Mouse (Mus musculus) forebrain, embryonic 12.5 days (tissue): ENCODE measurements at regions not wholly inside any gene's neighbourhood (a gene's known extent, or its start where the extent isn't known, plus 50 kb on each side); places are given as distances from the start of the nearest gene placed in this dataset.
A peak's percentile ranks its signal among the peaks of the same experiment; 100 is the strongest.

Experiments
- ATAC-seq: fragments of 200-750 bp; cut with Nextera tagmentation; 2 replicates; pipeline ENCODE4 v1.8.0; 2017; ENCODE audit warnings: moderate TSS enrichment; ENCODE audit not compliant: low FRiP score
- H3K27ac ChIP-seq: fragments of 300-500 bp; sonication (generic); 2 replicates; pipeline ENCODE4 v1.5.1; 2016; ENCODE audit warnings: mild to moderate bottlenecking
- H3K27me3 ChIP-seq: fragments of 300-500 bp; sonication (generic); 2 replicates; pipeline ENCODE4 v1.6.1; 2016; ENCODE audit warnings: mild to moderate bottlenecking
- H3K36me3 ChIP-seq: fragments of 300-500 bp; sonication (generic); replicated peaks from 2 replicates; pipeline ENCODE4 v1.6.1; 2016; ENCODE audit warnings: mild to moderate bottlenecking
- H3K4me1 ChIP-seq: fragments of 300-500 bp; sonication (generic); 2 replicates; pipeline ENCODE4 v1.6.1; 2016
- H3K4me2 ChIP-seq: fragments of 300-500 bp; sonication (generic); 2 replicates; pipeline ENCODE4 v1.6.1; 2016; ENCODE audit warnings: mild to moderate bottlenecking, moderate library complexity
- H3K4me3 ChIP-seq: fragments of 300-500 bp; sonication (generic); replicated peaks from 2 replicates; pipeline ENCODE4 v1.5.1; 2016; ENCODE audit warnings: mild to moderate bottlenecking
- H3K9ac ChIP-seq: fragments of 300-500 bp; sonication (generic); 2 replicates; pipeline ENCODE4 v1.6.1; 2016; ENCODE audit warnings: mild to moderate bottlenecking
- H3K9me3 ChIP-seq: fragments of 300-500 bp; sonication (generic); 2 replicates; pipeline ENCODE4 v1.6.1; 2016
- WGBS: fragments of 180-500 bp; shearing (Covaris S2); methylation state at CpG from one replicate; pipeline ENCODE4 v1.1.7; 2016; 5-methylcytosine and 5-hydroxymethylcytosine counted together

DNA sequence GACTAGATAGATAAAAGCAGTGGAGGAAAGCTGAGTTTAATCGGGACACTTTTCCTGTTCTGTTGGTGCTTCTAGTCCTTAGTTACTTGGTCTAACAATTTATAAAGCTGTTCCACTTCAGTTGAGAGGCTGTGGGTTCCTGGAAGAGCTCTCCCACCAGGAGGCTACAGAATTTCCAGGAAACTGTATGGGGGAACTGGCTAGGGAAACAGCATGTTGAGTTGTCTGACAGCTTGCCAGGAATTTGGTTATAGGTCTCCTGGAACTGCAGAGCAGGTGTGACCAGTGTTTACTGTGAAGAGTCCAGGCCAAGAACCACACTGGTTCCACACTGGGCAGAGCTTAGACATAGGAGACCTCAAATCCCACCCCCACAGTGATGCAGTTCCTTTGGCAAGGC, 65.0 kb upstream of the Pik3cg start:
- Histone ChIP-seq H3K27me3 (no peaks in the 10 kb centered on the region), H3K4me2 (no peak overlapping the region), H3K36me3 (no peaks in the 10 kb centered on the region), H3K4me3 (no peak overlapping the region), H3K27ac (no peak overlapping the region), H3K9me3 (no peaks in the 10 kb centered on the region), H3K4me1 (no peaks in the 10 kb centered on the region), H3K9ac (no peak overlapping the region)
- no peak for ATAC-seq
- WGBS: 89% methylated on average over 1 of the region's 1 CpGs

DNA sequence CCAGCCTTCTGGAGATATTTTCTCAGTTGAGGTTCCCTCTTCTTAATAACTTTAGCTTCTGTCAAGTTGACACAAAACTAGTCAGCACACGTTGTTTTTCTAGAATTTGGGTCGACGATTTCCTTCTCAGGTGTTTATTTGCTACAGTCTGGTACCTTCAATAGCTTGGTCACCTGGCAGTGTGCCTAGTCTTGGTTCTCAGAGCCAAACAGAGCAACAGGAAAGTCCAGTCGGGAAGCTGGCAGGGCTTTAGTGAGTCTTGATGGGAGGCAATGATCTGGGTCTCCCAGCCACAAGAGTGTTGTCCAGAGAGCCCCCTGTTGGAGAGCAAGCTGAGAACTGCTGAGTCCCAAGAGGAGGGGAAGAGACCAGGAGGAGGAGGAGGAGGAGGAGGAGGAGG, 71.4 kb upstream of the Pik3cg start:
- Histone ChIP-seq H3K9me3 (no peaks in the 10 kb centered on the region), H3K27me3 (no peaks in the 10 kb centered on the region), H3K4me3 (no peak overlapping the region), H3K4me2 (no peak overlapping the region), H3K9ac (no peak overlapping the region), H3K27ac (no peak overlapping the region), H3K36me3 (no peaks in the 10 kb centered on the region), H3K4me1 (no peaks in the 10 kb centered on the region)
- WGBS: 82% methylated on average over 4 of the region's 4 CpGs
- no peak for ATAC-seq

DNA sequence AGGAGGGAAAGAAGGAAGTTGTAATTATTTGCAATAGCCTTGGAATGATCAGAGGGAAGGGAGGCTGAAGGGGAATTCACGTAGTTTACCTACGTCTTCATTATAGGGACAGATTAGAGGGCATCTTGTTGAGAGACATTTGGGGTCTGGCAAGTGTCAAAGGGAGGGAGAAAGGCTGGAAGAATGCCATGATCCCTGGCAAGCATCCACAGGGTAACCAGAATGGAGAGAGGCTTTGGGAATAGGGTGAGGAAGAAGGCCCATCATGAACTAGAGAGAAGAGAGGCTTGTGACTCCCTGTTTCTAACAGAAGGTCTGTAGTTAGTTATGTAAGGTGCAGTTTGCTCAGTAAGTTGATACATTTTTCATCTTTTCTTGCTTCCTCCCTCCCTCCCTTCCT, 71.8 kb upstream of the Pik3cg start:
- H3K27ac ChIP-seq: no peak overlapping the region
- no peaks in the 10 kb centered on the region for H3K36me3 ChIP-seq
- no peaks in the 10 kb centered on the region for H3K27me3 ChIP-seq
- no peaks in the 10 kb centered on the region for H3K9me3 ChIP-seq
- no peak overlapping the region for H3K9ac ChIP-seq
- no peaks in the 10 kb centered on the region for H3K4me1 ChIP-seq
- ATAC-seq: no peak
- H3K4me3 ChIP-seq: no peak overlapping the region
- H3K4me2 ChIP-seq: no peak overlapping the region
- WGBS: 86% methylated on average over 2 of the region's 2 CpGs

DNA sequence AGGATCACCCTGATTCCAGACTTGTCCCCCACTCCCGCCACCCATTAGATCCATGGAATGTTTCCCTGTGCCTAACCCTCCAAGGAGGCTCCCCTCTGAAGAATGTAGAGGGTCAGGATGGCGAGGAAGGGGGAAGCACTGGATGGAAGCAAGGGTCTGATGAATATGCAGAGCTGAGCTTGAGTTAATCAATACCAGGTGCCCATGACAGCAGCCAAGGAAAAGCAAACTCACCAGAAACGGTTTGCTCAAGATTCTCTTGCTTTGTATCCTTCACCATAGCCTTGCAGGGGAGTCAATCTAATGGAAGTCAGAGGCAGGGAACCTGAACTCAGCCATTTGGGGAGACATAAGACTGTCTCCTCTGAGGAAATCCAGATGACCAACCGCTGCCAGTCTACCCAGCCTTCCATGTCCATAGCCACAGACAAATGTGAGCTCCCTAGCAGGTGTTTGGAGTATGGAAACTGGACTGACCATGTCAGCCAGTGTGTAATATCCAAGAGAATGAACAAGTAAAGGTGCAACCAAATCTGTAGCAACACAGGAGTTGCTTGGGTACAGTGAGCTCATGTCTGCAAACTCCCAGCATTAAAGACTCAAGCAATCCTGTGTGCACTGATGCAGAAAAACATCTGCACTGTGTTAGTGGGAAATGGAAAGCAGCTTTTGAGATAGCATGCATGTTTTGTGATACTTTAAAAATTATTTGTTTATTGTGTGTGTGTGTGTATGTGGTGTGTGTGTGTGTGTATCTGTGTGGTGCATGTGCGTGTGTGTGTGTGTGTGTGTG, 74.1 kb upstream of the Pik3cg start:
- no peaks in the 10 kb centered on the region for H3K27me3 ChIP-seq
- no peak overlapping the region for H3K9ac ChIP-seq
- ATAC-seq: no peak
- no peaks in the 10 kb centered on the region for H3K36me3 ChIP-seq
- WGBS: 75% methylated on average over 5 of the region's 5 CpGs
- H3K4me3 ChIP-seq: no peak overlapping the region
- H3K4me1 ChIP-seq: no peaks in the 10 kb centered on the region
- no peak overlapping the region for H3K27ac ChIP-seq
- H3K4me2 ChIP-seq: no peak overlapping the region
- H3K9me3 ChIP-seq: no peaks in the 10 kb centered on the region

DNA sequence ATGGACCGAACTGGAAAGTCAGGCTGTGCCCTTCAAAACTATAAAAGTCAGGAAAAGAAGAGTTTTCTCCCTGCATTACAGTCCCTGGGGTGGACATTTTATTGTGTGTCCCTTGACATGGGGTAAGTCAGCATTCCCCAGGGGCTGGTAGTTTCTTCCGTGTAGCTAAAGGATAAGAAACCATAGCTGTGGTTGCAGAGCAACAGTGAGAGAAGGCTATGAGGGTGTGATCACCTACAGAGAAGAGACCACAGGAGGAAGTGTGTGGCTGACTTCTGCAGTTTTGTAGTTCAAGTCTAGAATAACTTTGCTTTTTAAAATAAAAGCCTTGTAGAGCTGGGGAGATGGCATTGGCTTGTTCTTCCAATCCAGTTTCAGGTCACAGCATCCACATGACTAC, 76.6 kb upstream of the Pik3cg start:
- Histone ChIP-seq H3K27me3 (no peaks in the 10 kb centered on the region), H3K9ac (no peak overlapping the region), H3K9me3 (no peaks in the 10 kb centered on the region), H3K4me3 (no peak overlapping the region), H3K36me3 (no peaks in the 10 kb centered on the region), H3K4me1 (no peaks in the 10 kb centered on the region), H3K4me2 (no peak overlapping the region), H3K27ac (no peak overlapping the region)
- WGBS: 89% methylated on average over 2 of the region's 2 CpGs
- ATAC-seq: no peak

DNA sequence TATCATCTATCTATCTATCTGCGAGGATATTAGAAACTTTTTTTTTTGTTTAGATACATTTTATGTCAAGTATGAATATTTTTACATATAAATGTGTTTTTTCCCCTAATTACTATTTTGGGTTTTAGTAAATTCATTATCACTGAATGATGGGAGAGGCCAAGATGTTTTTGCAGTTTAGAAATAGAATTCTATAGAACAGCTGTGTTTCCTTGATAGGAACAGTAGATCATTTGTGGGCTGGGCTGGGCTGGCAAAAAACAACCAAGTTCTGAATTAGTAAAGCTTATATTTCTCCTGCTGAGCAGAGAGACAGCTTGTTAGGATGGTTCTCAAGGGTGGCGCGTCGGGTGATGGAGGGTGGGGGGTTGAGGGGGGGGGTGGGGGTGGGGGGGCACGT, 78.2 kb upstream of the Pik3cg start:
- no peaks in the 10 kb centered on the region for H3K4me1 ChIP-seq
- no peaks in the 10 kb centered on the region for H3K9me3 ChIP-seq
- no peaks in the 10 kb centered on the region for H3K27me3 ChIP-seq
- H3K9ac ChIP-seq: no peak overlapping the region
- WGBS: 26% methylated on average over 5 of the region's 5 CpGs
- no peak overlapping the region for H3K4me3 ChIP-seq
- no peak for ATAC-seq
- no peaks in the 10 kb centered on the region for H3K36me3 ChIP-seq
- no peak overlapping the region for H3K4me2 ChIP-seq
- H3K27ac ChIP-seq: no peak overlapping the region

DNA sequence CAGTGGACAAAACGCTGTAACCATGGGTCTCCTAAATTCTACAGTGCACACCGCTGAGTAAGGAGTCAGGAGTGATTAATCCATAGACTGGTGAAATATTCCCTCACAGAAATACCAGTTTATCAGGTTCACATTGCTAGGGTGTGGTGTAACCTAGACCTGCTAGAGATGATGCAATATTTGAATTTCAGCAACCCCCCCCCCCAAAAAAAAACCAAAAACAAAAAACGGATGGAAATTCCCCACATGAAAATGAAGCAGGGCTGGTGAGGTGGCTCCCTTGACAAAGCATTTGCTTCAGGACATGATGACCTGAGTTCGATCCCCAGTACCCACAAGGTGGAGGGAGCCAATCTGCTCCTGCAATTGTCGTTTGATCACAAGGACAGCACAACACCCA, 82.7 kb upstream of the Pik3cg start:
- Histone ChIP-seq H3K27me3 (no peaks in the 10 kb centered on the region), H3K4me1 (no peaks in the 10 kb centered on the region), H3K4me2 (no peak overlapping the region), H3K9me3 (no peaks in the 10 kb centered on the region), H3K36me3 (no peaks in the 10 kb centered on the region), H3K27ac (no peak overlapping the region), H3K9ac (no peak overlapping the region), H3K4me3 (no peak overlapping the region)
- ATAC-seq: no peak
- 82% methylated on average over 5 of the region's 5 CpGs for WGBS

DNA sequence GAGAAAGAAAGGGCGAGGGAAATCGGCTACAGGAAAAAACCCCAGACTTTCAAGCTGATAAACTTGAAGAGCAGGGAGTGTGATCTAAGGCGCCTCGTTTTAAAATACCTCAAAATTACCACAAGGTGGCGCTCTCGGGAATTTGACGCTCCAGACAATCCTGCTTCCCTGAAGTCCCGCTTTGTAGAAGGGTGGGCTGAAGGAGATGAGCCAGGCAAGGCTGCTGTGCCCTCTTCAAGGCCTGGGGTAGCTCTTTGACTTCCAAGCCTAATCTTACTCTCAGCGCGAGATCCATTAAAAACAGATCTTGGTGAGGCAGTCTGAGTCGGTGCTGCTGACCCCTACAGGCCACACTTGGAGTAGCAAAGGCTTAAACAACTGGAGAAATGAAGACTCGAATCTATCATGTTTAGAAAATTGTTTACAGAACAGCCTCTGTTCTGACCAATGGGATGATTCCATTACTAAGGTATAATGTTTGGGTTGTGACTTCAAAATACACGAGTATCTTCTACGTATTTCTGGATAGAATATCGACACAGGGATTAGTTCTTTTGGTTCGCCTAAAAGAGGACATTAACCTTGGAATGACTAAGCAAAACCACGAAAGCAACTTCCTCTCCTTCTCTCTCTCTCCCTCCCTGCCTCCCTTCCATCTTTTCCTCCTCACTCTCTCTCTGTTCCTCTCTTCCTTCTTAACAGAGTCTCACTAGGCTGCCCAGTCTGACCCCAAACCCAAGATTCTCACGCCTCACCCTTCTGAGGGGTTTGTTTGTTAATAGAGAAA, 83.7 kb upstream of the Pik3cg start:
- H3K27ac ChIP-seq: no peak overlapping the region
- no peak overlapping the region for H3K9ac ChIP-seq
- WGBS: 27% methylated on average over 18 of the region's 18 CpGs

DNA sequence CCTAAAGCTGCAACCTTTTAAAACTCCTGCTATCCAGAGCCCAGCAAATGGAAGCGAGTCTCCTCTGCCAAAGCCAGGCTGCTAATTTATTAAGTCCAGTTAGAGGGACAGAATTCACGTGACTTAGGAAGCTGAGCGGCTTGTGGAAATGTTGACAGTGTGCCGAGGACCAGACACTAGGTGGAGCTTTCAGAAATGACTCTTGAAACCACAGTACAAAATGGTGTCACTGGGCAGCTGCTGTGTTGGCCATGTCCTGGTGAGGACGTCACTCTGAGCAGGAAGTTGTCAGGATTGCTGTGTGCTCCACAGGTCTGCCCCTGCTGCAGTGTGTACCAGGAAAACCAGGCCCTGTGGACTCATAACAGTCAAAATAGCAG, 84.3 kb upstream of the Pik3cg start:
- no peak overlapping the region for H3K4me3 ChIP-seq
- WGBS: 80% methylated on average over 5 of the region's 5 CpGs
- no peak overlapping the region for H3K9ac ChIP-seq
- H3K27ac ChIP-seq: no peak overlapping the region
- H3K36me3 ChIP-seq: no peaks in the 10 kb centered on the region
- no peak overlapping the region for H3K4me2 ChIP-seq
- no peaks in the 10 kb centered on the region for H3K27me3 ChIP-seq
- no peaks in the 10 kb centered on the region for H3K4me1 ChIP-seq
- ATAC-seq: no peak
- no peaks in the 10 kb centered on the region for H3K9me3 ChIP-seq

More for the DNA sequence above, 83.7 kb upstream of the Pik3cg start:
- Histone ChIP-seq H3K27me3 (no peaks in the 10 kb centered on the region), H3K4me3 (peak overlapping the region; percentile 34), H3K36me3 (no peaks in the 10 kb centered on the region), H3K4me1 (no peaks in the 10 kb centered on the region), H3K9me3 (no peaks in the 10 kb centered on the region), H3K4me2 (peak overlapping the region; percentile 56)
- peak; percentile 89 for ATAC-seq

DNA sequence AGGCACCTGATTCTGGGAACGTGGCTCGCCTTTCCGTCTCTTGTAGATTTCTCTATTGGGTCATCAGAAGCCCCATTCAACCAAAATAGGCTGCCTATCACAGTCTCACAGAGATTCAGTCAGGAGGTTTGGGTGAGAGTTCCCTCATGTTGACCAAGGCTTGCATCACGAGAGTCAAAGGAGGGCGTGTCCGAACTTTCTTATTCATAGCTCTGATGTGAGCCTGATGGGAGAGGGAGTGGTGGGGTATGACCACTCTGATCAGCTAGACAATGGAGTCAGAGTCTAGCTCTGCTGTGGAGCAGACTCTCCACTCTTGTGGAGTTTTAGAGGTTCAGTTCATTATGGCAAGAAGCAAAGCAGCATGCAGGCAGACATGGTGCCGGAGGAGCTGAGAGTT, 81.1 kb upstream of the Ccdc71l start:
- H3K4me3 ChIP-seq: no peak overlapping the region
- 94% methylated on average over 7 of the region's 7 CpGs for WGBS
- no peak overlapping the region for H3K27ac ChIP-seq
- no peak overlapping the region for H3K4me2 ChIP-seq
- no peaks in the 10 kb centered on the region for H3K27me3 ChIP-seq
- ATAC-seq: no peak
- no peaks in the 10 kb centered on the region for H3K36me3 ChIP-seq
- H3K9ac ChIP-seq: no peak overlapping the region
- no peaks in the 10 kb centered on the region for H3K4me1 ChIP-seq
- H3K9me3 ChIP-seq: no peaks in the 10 kb centered on the region

DNA sequence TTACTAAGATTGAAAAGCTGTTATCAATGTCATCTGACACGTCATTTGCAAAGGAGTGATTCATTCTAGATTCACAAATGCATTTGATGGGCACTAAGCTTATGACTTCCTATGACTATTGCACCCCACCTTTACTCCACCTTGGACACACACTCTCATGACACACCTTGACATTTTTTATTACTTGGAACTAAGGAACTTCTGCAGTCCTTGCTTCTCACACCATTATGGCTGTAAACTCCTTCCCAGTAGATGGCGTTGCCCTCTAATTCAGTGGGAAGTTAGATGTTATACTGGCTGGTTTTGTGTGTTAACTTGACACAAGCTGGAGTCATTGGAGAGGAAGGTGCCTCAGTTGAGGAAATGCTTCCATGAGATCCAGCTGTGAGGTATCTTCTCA, 78.8 kb upstream of the Ccdc71l start:
- Histone ChIP-seq H3K4me2 (no peak overlapping the region), H3K9ac (no peak overlapping the region), H3K4me1 (no peaks in the 10 kb centered on the region), H3K9me3 (no peaks in the 10 kb centered on the region), H3K27me3 (no peaks in the 10 kb centered on the region), H3K27ac (no peak overlapping the region), H3K36me3 (no peaks in the 10 kb centered on the region), H3K4me3 (no peak overlapping the region)
- WGBS: 91% methylated on average over 2 of the region's 2 CpGs
- ATAC-seq: no peak

DNA sequence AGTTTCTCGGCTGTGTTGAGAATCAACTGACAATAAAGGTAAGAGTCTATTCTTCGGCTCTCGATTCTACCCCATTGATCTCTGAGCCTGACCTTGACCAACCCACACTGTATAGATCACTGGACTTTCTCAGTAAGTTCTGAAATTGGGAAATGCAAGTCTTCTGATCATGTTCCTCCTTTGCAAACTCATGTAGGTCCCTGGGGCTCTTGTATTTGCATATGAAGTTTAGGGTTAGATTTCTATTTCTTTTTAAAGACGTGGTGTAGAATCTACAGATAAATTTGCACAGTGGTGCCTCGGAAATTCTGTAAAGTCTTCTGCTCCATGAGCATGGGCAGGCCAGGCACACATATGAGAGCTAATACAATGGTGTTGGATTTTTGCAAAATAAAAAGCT, 72.8 kb upstream of the Ccdc71l start:
- ATAC-seq: no peak
- Histone ChIP-seq H3K27ac (no peak overlapping the region), H3K36me3 (no peaks in the 10 kb centered on the region), H3K9ac (no peak overlapping the region), H3K27me3 (no peaks in the 10 kb centered on the region), H3K4me2 (no peak overlapping the region), H3K9me3 (no peaks in the 10 kb centered on the region), H3K4me3 (no peak overlapping the region), H3K4me1 (no peaks in the 10 kb centered on the region)
- 90% methylated on average over 5 of the region's 5 CpGs for WGBS

DNA sequence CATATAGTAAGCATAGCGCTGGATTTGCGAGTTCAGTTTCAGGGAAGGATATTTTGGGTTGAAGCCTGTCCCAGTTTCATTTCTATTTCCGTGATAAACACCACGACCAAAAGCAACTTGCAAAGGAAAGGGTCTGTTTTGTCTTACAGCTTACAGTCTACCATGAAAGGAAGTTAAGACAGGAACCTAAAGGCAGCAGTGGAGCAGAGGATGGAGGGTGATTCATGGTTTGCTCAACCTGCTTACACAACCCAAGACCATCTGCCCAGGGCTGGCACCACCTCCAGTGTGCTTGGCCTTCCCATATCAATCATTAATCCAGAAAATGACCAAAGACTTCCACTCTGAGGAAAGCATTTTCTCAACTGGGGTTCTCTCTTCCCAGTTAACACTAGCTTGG, 72.2 kb upstream of the Ccdc71l start:
- H3K4me2 ChIP-seq: no peak overlapping the region
- WGBS: 89% methylated on average over 4 of the region's 4 CpGs
- no peaks in the 10 kb centered on the region for H3K36me3 ChIP-seq
- H3K27ac ChIP-seq: no peak overlapping the region
- no peaks in the 10 kb centered on the region for H3K4me1 ChIP-seq
- H3K9me3 ChIP-seq: no peaks in the 10 kb centered on the region
- ATAC-seq: no peak
- no peak overlapping the region for H3K4me3 ChIP-seq
- no peak overlapping the region for H3K9ac ChIP-seq
- H3K27me3 ChIP-seq: no peaks in the 10 kb centered on the region
